Comparison of ENCODE assay signal across 25 mouse cellular contexts in genomic region chr15:77763050-77763449, GRCm38 (mm10). TPM values are rescaled to one million over a fixed set of nuclear protein-coding genes. Genes with fewer than 3 reads are reported as not detected.
"Had no signal": no experiment of that assay in that cellular context is flagged by ENCODE, and none has a peak within 500 bp of the region (broad histone marks: within the 10 kb centered on the region; RNA-seq: fewer than 3 reads in every experiment).

No protein-coding gene starts in this region.

- H3K4me3 ChIP-seq: left cerebral cortex, adult 2 months; limb, embryonic 12.5 days; limb, embryonic 15.5 days; midbrain, embryonic 12.5 days; midbrain, embryonic 15.5 days; neural tube, embryonic 13.5 days; stomach, embryonic 15.5 days had no signal

- H3K27ac ChIP-seq: left cerebral cortex, adult 2 months; limb, embryonic 12.5 days; liver, embryonic 14.5 days; midbrain, embryonic 12.5 days; midbrain, embryonic 15.5 days; neural tube, embryonic 13.5 days had no signal

- H3K4me1 ChIP-seq: midbrain, embryonic 12.5 days; midbrain, embryonic 15.5 days; neural tube, embryonic 13.5 days; stomach, embryonic 15.5 days had no signal

- DNase-seq: kidney, adult 9 months; kidney, postnatal 14 days; layer of hippocampus, postnatal 36 days; left cerebral cortex, postnatal 4 days; liver, postnatal 0 days; lung, embryonic 14.5 days; retina, postnatal 1 day; right cerebral cortex, postnatal 25 days; spleen, adult 18-20 months; thymus, adult 2 months; thymus, postnatal 14 days; thymus, postnatal 4 days had no signal

RNA-seq across cellular contexts. Expression of gene Apol8, which starts 6.2 kb away (rescaled TPM):
- polyA plus RNA-seq: lung, embryonic 14.5 days; macrophage; neural tube, embryonic 13.5 days had no signal

RNA-seq across cellular contexts. Expression of gene Apol9b, which starts 34.2 kb away (rescaled TPM):
- total RNA-seq: layer of hippocampus, adult 18-20 months; layer of hippocampus, postnatal 10 days; layer of hippocampus, postnatal 36 days; left cerebral cortex, adult 2 months; megakaryocyte, adult 5-6 weeks had no signal
- polyA plus RNA-seq: limb, embryonic 12.5 days; liver, embryonic 11.5 days; lung, embryonic 14.5 days; midbrain, embryonic 12.5 days; midbrain, embryonic 15.5 days had no signal
